Mouse (Mus musculus) stomach, postnatal 0 days (tissue): Measurements from ENCODE around the gene Tango6.

ENCODE experiments used
- CTCF ChIP-seq: IDR thresholded peaks from 2 replicates; pipeline ENCODE4 v1.5.1; 2016; ENCODE audit warnings: antibody characterized with exemption, low read depth, mild to moderate bottlenecking, moderate library complexity
- EP300 ChIP-seq: optimal IDR thresholded peaks from 2 replicates; pipeline ENCODE3; 2016; ENCODE audit warnings: antibody characterized with exemption

- TF ChIP-seq CTCF (0 out of 2 replicates have a peak, but pooled peaks have one; percentile 9), EP300 (no peak)
Measured at GRCm38 (mm10) chr8:106684387-106684786, 1.5 kb downstream of the Tango6 start.
